Mouse (Mus musculus) embryo, embryonic 10.5 days (tissue): ENCODE results near the gene Atxn3.
"Not testable (repeated sequence)": the region's sequence is repeated elsewhere in the genome, so short reads cannot be mapped to it uniquely, and the experiment has no call there.

ENCODE experiments used
- DNase-seq: peaks from one replicate; pipeline ENCODE4 v3.0.0-alpha.2; 2015; ENCODE audit warnings: low spot score

The Atxn3 gene

GRCm38 (mm10) chr12:101958556-101958955, 510 bp upstream of the Atxn3 start:
- no peak for DNase-seq

DNA sequence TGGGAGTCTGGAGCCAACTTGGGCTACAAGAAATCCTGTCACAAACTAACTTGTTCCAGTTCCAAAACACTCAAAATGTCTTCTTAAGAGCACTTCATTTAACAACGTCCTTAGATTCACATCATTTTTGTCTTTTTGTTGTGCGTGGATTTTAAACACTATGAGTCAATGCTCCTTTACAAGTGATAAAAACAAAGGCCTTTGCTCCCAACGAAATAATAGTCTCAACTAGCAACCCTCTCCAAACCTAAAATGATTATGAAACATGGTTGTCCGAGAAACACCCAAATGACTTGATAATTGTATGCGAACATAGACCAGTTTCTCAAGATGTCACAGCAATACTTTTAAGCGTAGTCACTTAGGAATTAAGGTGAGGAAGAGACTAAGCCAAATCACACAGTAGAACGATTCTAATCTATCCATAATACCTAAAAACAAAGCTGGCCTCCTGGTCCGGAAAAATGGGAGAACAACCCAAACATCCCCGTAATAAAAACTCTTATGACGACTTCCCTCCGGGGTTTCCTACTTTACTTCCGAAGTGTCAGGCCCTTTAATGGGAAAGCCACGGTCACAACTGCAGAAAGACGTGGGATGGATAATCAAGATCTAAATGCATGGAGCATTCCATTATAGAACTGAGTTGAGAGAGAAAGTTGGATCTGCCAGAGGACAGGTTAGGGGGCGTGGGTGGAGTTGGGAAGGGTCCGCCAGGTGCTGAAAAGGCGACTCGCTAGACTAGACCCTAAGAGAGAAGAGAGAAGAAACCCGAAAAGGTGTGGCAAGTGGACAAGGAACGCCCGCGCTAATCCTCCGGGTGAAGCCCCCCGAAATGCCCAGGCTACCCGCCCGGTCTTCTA, 736 bp downstream of the Atxn3 start:
- peak; percentile 40 for DNase-seq

- not testable (repeated sequence) for DNase-seq
These were observed 2.2 kb downstream of the Atxn3 start for GRCm38 (mm10) chr12:101955821-101956220.

GRCm38 (mm10) chr12:101948801-101949200, 9.2 kb downstream of the Atxn3 start:
- DNase-seq, result no peak

- no peak for DNase-seq
These were observed 10.1 kb downstream of the Atxn3 start for GRCm38 (mm10) chr12:101947986-101948385.

DNA sequence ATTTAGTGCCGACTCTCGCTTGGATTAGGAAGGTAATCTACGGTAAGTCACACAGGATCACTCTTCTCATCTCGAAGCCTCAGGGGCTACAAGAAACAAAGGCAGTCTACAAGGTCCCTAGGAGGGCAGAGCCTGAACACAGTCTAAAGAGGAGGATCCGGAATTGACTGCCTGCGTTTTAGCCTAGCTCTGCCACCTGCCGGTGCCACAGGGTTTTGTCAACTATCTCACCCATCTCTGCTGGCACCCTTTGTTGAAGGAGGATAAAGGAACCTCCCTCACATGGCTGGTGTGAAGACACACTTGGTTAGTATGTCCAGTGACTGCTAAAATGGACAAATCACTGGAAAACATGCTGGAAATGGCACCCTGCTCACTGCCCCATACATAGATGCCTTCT, 20.5 kb downstream of the Atxn3 start:
- DNase-seq, result no peak

DNA sequence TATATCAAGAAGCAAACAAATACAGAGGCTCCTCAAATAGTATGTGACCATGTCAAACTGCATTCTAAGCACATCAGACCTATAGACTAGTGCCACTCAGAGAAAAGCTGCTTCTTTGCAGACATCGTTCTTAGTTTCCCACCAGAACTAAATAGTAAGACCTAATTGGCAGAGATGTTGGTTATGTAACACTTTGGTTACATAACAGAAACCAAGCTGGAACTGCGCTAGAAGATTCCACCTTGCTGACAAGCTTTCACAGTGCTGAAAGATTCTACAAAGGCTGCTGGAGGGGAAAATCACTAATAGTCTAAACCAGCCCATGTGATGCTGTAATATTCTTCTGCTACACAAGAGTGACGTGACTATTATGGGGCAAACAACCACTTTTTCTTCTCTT, 22.8 kb downstream of the Atxn3 start:
- no peak for DNase-seq

DNA sequence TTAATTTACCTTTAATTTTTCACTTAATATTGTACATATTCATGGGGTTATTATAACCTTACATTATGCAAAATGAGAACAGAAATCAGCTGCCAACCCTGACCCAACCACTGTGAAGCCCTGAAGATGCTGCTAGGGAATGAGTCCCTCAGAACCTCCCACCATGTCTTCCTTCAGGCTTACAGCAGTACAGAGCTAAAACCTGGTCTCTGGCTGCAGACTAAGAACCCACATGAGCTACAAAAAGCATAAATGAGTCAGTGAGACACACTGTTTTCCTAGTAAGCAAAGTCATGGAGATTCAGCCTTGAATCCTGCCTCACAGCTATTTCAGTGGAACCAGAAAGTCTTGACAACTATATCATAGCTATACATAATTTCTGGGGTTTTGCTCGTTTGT, 29.6 kb downstream of the Atxn3 start:
- DNase-seq, result no peak

- DNase-seq, result no peak
These were observed 35.7 kb downstream of the Atxn3 start for GRCm38 (mm10) chr12:101922313-101922712.

DNA sequence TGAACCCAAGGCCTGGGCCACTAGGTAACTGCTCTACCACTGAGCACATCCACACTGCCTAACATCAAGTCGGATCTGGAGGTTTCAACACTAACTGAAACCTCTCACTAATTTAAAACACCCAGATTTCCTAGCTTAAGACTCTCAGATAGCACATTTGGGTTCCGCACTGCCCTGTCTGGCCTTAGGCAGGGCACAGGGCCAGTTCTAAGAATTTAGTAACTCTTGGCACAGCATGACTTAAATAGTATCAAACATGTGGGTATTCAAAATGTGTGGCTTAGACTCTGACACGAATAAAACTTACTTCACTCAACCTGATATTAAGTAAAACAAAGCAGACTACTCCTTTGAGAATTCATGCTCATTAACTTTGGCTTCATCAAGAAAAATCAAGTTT, 38.2 kb downstream of the Atxn3 start:
- no peak for DNase-seq

DNA sequence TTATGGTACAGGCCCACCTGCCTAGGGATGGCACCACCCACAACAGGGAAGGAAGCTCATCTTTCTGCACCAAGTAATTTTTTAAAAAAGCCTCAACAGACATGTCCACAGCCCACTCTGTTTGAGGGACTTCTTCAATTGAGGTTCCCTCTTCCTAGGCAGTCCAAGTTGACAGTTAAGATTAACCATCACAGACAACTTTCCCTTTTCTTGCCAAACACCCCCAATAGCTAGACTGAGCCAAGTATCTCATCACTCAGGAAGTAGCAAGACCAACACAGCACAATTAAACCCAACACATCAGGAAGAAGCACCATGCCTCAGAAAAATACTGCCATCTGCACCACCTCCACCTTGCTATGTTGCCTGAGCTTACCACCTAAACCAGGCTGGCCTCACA, 40.9 kb downstream of the Atxn3 start:
- no peak for DNase-seq

DNA sequence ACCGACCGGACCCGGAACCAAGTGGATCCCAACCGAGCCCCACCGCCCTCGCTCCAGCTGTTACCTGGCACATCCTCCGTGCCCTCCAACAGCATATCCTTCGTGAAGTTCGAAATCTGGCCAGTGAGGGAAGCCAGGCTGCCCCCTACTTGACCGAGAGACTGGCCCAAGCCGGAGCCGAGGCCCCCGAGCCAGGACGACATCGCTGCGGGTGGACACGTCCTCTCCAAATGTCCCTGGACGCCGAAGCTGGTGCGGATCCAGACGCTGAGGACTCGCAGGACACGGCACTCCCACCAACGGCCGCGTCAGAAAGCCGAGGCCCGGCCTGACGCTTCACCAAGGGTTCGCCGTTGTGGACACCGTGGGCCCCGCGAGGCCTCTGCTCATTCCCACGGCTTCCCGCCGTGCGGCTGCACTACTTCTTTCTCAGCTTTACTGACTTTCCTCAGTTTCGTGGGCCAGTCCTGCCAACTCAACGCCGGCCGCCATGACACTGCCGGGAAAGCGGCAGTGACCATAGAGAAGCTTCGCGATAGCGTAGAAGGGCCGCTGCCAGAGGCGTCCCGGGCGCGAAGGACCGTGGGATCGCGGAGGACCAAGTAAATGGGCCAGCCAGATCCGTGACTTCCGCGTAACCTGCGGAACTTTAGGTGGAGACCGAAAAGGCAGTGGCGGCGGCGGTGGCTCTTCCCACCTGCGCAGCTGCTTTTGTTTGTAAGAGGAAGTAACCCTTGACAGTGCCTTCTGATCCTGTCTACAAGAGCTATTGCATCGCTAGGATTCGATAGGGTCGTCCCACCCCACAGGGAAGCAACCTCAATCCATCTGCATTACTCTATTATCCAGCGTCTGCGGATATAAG, 45.2 kb downstream of the Atxn3 start, which contains the start of gene Trip11:
Trip11 (minus strand) TSS at position 642 of the 865 bp plus-strand sequence.
- DNase-seq, result peak; percentile 91

DNA sequence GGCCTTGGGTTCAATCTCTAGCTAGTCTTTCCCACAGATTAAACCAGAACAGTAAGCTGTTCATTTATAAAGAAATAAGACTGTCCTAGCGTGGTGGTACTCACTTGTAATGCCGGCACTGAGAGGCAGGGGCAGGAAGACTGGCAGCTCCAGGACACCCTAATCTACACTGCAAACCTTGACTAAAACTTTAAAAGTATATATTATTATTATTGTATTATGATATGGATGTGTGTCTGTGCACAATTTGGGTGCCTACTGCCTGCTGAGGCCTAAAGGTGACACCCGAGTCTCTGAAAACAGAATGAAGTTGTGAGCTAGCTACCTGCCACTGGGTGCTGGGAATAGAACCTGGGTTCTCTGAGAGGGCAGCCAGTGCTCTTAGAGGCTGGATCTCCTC, 46.7 kb downstream of the Atxn3 start:
- no peak for DNase-seq

- no peak for DNase-seq
These were observed 47.7 kb downstream of the Atxn3 start for GRCm38 (mm10) chr12:101910360-101910759.

DNA sequence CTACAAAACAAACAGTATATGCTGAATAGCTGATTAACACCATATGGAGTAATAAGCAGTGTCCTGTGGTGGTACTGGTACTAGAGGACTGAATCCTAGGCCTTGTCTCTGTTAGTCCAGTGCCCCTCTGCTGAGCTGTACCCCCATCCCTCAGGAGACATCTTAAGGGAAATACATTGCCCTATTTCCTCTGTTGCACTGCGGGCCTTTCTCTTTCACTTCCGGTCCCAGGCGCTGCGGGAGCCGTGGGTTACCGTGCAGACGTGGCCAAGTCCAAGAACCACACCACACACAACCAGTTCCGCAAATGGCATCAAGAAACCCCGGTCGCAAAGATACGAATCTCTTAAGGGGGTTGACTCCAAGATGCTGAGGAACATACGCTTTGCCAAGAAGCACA, 52.2 kb downstream of the Atxn3 start:
- no peak for DNase-seq

DNA sequence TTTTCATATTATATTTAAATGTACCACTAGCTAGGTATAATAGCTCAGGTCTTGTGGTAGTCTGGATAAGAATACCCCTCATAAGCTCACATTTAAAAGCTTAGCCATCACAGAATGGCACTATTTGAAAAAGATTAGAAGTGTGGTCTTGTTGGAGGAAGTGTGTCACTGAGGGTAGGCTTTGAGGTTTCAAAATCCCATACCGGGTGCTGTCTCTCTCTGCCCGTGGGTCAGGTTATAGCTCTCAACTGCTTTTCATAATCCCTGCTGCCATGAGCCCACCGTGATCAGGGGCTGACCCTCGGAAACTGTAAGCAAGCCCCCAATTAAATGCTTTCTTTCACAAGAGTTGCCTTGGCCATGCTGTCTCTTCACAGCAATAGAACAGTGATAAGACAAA, 53.1 kb downstream of the Atxn3 start:
- no peak for DNase-seq

GRCm38 (mm10) chr12:101904170-101904569, 53.9 kb downstream of the Atxn3 start:
- DNase-seq, result no peak

DNA sequence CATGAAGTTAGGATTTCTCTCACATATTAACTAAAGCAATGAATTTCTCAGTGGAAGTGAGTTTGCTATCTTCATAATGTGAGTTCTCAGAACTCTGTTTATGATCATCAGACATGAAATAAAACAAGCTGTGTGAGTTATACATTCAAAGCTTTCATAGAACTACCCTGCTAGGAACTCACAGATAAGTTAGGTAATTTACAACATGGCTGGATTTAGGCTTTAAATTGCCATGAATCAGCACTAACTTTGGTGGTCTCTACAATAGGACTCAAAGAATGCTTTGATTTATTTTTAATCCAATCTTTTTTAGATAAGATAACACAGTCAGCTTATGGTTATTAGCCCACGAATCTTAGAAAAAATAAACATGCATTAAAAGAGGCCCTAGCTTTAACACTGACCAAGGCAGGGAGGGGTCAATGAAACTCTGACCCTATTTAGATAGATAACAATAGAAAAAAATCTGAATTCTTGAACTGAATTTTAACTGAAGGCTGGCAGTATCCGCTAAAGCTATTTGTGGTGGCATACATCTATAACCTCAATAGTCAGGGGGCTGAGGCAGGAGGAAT, 58.3 kb downstream of the Atxn3 start:
- DNase-seq, result no peak

DNA sequence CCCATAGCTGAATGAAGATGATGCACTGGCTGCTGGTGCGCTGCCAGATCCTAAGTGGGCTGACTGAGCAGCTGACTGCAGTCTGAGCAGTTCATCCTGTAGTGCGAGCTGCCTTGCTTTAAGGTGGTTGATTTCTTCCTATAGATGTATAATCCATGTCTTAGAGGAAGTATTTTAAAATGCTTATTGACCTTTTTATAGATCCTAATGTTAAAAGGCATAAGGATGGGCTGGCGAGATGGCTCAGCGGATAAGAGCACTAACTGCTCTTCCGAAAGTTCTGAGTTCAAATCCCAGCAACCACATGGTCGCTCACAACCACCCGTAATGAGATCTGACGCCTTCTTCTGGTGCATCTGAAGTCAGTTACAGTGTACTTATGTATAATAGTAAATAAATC, 59.1 kb downstream of the Atxn3 start:
- DNase-seq, result no peak

DNA sequence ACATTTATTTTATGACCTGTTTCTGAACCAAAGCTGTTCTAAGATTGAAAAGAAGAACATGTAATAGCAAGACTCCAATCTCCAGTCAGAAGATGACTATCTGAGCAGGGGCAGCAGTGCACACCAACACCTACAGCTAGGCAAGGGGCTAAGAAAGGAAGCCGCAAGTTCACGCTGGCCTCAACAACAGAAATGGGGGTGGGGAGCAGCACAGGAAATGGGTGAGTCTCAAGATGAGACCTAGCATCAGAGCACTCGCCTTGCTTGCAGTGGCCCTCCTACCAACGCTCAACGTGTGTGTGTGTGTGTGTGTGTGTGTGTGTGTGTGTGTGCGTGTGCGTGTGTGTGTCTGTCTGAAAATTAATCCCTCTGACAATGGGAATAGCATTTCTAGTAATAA, 60.9 kb downstream of the Atxn3 start:
- no peak for DNase-seq

DNA sequence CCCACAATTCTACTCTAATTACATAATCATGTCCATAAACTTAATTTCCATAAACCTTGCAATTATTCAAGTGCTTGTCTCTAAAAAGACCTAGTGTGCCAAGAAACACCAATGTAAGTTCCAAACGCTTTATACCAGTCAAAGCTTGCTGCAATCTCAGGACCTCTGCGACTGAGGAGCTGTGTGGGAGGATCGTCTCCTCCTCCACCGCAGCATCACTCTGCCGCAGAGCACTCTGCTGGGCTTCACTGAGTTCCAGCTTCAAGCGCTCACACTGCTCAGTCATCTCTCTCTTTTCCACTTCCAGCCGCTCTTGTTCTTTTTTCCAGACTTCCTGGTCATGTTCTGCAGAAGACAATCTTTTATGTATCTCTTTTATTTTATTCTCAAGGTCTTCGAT, 64.8 kb downstream of the Atxn3 start:
- DNase-seq, result no peak

- no peak for DNase-seq
These were observed 65.2 kb downstream of the Atxn3 start for GRCm38 (mm10) chr12:101892832-101893231.

DNA sequence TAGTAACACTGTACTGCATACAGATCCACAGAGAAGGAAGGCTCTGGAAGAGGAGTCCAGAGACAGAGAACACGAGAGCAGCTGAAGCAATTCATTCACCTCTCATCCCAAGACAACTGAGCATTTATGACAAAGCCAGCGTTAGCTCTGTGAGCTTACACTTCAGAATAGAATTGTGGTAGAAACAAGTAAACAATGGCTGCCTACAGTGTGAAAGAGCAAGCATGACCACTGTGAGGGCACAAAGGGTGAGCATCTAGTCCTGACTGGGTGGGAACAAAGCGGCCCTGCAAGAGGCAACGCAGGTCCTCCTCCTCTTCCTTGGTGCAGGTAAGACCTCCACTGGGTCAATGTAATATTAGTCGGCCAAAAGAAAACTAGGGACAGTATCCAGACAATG, 67.0 kb downstream of the Atxn3 start:
- DNase-seq, result no peak
